Mouse (Mus musculus): Measurements from ENCODE around the gene Enam. TPM values are rescaled to one million over a fixed set of nuclear protein-coding genes. Genes with fewer than 3 reads are reported as not detected.
A peak's percentile ranks its signal among the peaks of the same experiment; 100 is the strongest.
"Not testable (repeated sequence)": the region's sequence is repeated elsewhere in the genome, so short reads cannot be mapped to it uniquely, and the experiment has no call there.

Enam gene
- polyA plus RNA-seq, 1 experiment = not detected

GRCm38 (mm10) chr5:88540845-88541244, 53.1 kb downstream of the Enam start:
- TF ChIP-seq POLR2A (IDR thresholded peaks at IDR 0.05; ENCODE audit: control insufficient read depth, extremely low read depth, insufficient read depth, low read length, poor library complexity) (no peak), CTCF (IDR thresholded peaks at IDR 0.05; ENCODE audit: borderline replicate concordance, control insufficient read depth, extremely low read depth, insufficient read depth, low read length, poor library complexity) (no peak)
- Histone ChIP-seq H3K36me3 (ENCODE audit: control insufficient read depth, insufficient read depth, low read length) (no peaks in the 10 kb centered on the region), H3K27ac (ENCODE audit: control insufficient read depth, insufficient read depth, low read length) (no peak overlapping the region), H3K27me3 (ENCODE audit: control insufficient read depth, insufficient read depth, low read length) (no peaks in the 10 kb centered on the region), H3K4me1 (replicated peaks; ENCODE audit: control insufficient read depth, insufficient read depth, low read length) (peaks cover 7% of the 10 kb centered on the region), H3K4me3 (ENCODE audit: control insufficient read depth, insufficient read depth, low read length) (no peak overlapping the region)
- DNase-seq = no peak

GRCm38 (mm10) chr5:88542651-88543282, 55.0 kb downstream of the Enam start:
- WGBS = 54% methylated on average over 5 of the region's 5 CpGs
- no peaks in the 10 kb centered on the region for H3K27me3 ChIP-seq (ENCODE audit: control insufficient read depth, insufficient read depth, low read length)
- H3K4me3 ChIP-seq (ENCODE audit: control insufficient read depth, insufficient read depth, low read length) = no peak overlapping the region
- TF ChIP-seq CTCF (IDR thresholded peaks at IDR 0.05; ENCODE audit: borderline replicate concordance, control insufficient read depth, extremely low read depth, insufficient read depth, low read length, poor library complexity) (no peak), POLR2A (IDR thresholded peaks at IDR 0.05; ENCODE audit: control insufficient read depth, extremely low read depth, insufficient read depth, low read length, poor library complexity) (no peak)
- no peaks in the 10 kb centered on the region for H3K36me3 ChIP-seq (ENCODE audit: control insufficient read depth, insufficient read depth, low read length)
- H3K27ac ChIP-seq (ENCODE audit: control insufficient read depth, insufficient read depth, low read length) = no peak overlapping the region
- DNase-seq = peak; percentile 60
- H3K4me1 ChIP-seq (replicated peaks; ENCODE audit: control insufficient read depth, insufficient read depth, low read length) = no peaks in the 10 kb centered on the region

- not testable (repeated sequence) for H3K4me3 ChIP-seq (ENCODE audit: control insufficient read depth, insufficient read depth, low read length); DNase-seq; H3K27ac ChIP-seq (ENCODE audit: control insufficient read depth, insufficient read depth, low read length); H3K4me1 ChIP-seq (replicated peaks; ENCODE audit: control insufficient read depth, insufficient read depth, low read length); H3K27me3 ChIP-seq (ENCODE audit: control insufficient read depth, insufficient read depth, low read length); H3K36me3 ChIP-seq (ENCODE audit: control insufficient read depth, insufficient read depth, low read length)
- WGBS = 98% methylated on average over 1 of the region's 1 CpGs
These were observed 56.6 kb downstream of the Enam start for GRCm38 (mm10) chr5:88544411-88544810.

GRCm38 (mm10) chr5:88545536-88545935, 57.8 kb downstream of the Enam start:
- H3K36me3 ChIP-seq (ENCODE audit: control insufficient read depth, insufficient read depth, low read length) = no peaks in the 10 kb centered on the region
- 92% methylated on average over 7 of the region's 7 CpGs for WGBS
- TF ChIP-seq POLR2A (IDR thresholded peaks at IDR 0.05; ENCODE audit: control insufficient read depth, extremely low read depth, insufficient read depth, low read length, poor library complexity) (no peak), CTCF (IDR thresholded peaks at IDR 0.05; ENCODE audit: borderline replicate concordance, control insufficient read depth, extremely low read depth, insufficient read depth, low read length, poor library complexity) (no peak)
- H3K4me3 ChIP-seq (ENCODE audit: control insufficient read depth, insufficient read depth, low read length) = no peak overlapping the region
- no peak overlapping the region for H3K27ac ChIP-seq (ENCODE audit: control insufficient read depth, insufficient read depth, low read length)
- no peaks in the 10 kb centered on the region for H3K27me3 ChIP-seq (ENCODE audit: control insufficient read depth, insufficient read depth, low read length)
- no peak for DNase-seq
- no peaks in the 10 kb centered on the region for H3K4me1 ChIP-seq (replicated peaks; ENCODE audit: control insufficient read depth, insufficient read depth, low read length)

- Histone ChIP-seq H3K27ac (ENCODE audit: control insufficient read depth, insufficient read depth, low read length) (peak overlapping the region; percentile 95), H3K27me3 (ENCODE audit: control insufficient read depth, insufficient read depth, low read length) (no peaks in the 10 kb centered on the region), H3K4me1 (replicated peaks; ENCODE audit: control insufficient read depth, insufficient read depth, low read length) (peaks cover 13% of the 10 kb centered on the region), H3K4me3 (ENCODE audit: control insufficient read depth, insufficient read depth, low read length) (peak overlapping the region; percentile 53), H3K36me3 (ENCODE audit: control insufficient read depth, insufficient read depth, low read length) (no peaks in the 10 kb centered on the region)
- no peak for DNase-seq
- WGBS = under 1% methylated on average over 29 of the region's 29 CpGs
- TF ChIP-seq POLR2A (IDR thresholded peaks at IDR 0.05; ENCODE audit: control insufficient read depth, extremely low read depth, insufficient read depth, low read length, poor library complexity) = no peak
- TF ChIP-seq CTCF (IDR thresholded peaks at IDR 0.05; ENCODE audit: borderline replicate concordance, control insufficient read depth, extremely low read depth, insufficient read depth, low read length, poor library complexity) = no peak
These were observed 65.7 kb downstream of the Enam start for GRCm38 (mm10) chr5:88553271-88554085.

GRCm38 (mm10) chr5:88554086-88554886, 66.5 kb downstream of the Enam start, which contains the start of gene Utp3:
Utp3 (plus strand) TSS chr5:88554462.
- H3K27ac ChIP-seq (ENCODE audit: control insufficient read depth, insufficient read depth, low read length) = peak within 1 kb of the TSS; percentile 95
- peaks cover 13% of the 10 kb centered on the region for H3K4me1 ChIP-seq (replicated peaks; ENCODE audit: control insufficient read depth, insufficient read depth, low read length)
- peak within 1 kb of the TSS; percentile 83 for H3K4me3 ChIP-seq (ENCODE audit: control insufficient read depth, insufficient read depth, low read length)
- TF ChIP-seq CTCF (IDR thresholded peaks at IDR 0.05; ENCODE audit: borderline replicate concordance, control insufficient read depth, extremely low read depth, insufficient read depth, low read length, poor library complexity) (peak; percentile 97), POLR2A (IDR thresholded peaks at IDR 0.05; ENCODE audit: control insufficient read depth, extremely low read depth, insufficient read depth, low read length, poor library complexity) (peak; percentile 93)
- H3K36me3 ChIP-seq (ENCODE audit: control insufficient read depth, insufficient read depth, low read length) = no peaks in the 10 kb centered on the region
- WGBS = under 1% methylated on average over 76 of the region's 76 CpGs
- H3K27me3 ChIP-seq (ENCODE audit: control insufficient read depth, insufficient read depth, low read length) = no peaks in the 10 kb centered on the region
- peak; percentile 90 for DNase-seq

Other genes with a start within 250 kb of the Enam start
- gene Gm7714, start 219.1 kb upstream of the Enam start, polyA plus RNA-seq (2012; rRNA removed) = not detected in 2 replicates
- gene Prol1, start 170.7 kb upstream of the Enam start, polyA plus RNA-seq (2012; rRNA removed) = not detected in 2 replicates
- gene Amtn, start 111.9 kb upstream of the Enam start, polyA plus RNA-seq (2012; rRNA removed) = 1.9 and 2.2 TPM in 2 replicates
- 0.10 and 0.12 TPM in 2 replicates for gene Ambn, start 32.0 kb upstream of the Enam start, polyA plus RNA-seq (2012; rRNA removed)
- gene Jchain, start 39.9 kb downstream of the Enam start, polyA plus RNA-seq (2012; rRNA removed) = 40.8 and 79.5 TPM in 2 replicates
- gene Utp3, start 66.5 kb downstream of the Enam start, polyA plus RNA-seq (2012; rRNA removed) = 19.0 and 21.3 TPM in 2 replicates
- gene Rufy3, start 77.1 kb downstream of the Enam start, polyA plus RNA-seq (2012; rRNA removed) = 6.4 and 7.8 TPM in 2 replicates
- 27.3 and 42.0 TPM in 2 replicates for gene Grsf1, start 188.2 kb downstream of the Enam start, polyA plus RNA-seq (2012; rRNA removed)
- gene Mob1b, start 232.9 kb downstream of the Enam start, polyA plus RNA-seq (2012; rRNA removed) = 3.8 and 4.9 TPM in 2 replicates